Mouse (Mus musculus): Measurements from ENCODE around the gene Tspan18.

- TF ChIP-seq CTCF (conservative IDR thresholded peaks at IDR 0.05; ENCODE audit: low read length): no peak
- TF ChIP-seq POU5F1 (IDR thresholded peaks at IDR 0.05; ENCODE audit: borderline replicate concordance, low read length): no peak
These were observed 48.5 kb downstream of the Tspan18 start for GRCm38 (mm10) chr2:93285842-93286241.
